Mouse (Mus musculus): ENCODE measurements around the gene Clip3.

DNA sequence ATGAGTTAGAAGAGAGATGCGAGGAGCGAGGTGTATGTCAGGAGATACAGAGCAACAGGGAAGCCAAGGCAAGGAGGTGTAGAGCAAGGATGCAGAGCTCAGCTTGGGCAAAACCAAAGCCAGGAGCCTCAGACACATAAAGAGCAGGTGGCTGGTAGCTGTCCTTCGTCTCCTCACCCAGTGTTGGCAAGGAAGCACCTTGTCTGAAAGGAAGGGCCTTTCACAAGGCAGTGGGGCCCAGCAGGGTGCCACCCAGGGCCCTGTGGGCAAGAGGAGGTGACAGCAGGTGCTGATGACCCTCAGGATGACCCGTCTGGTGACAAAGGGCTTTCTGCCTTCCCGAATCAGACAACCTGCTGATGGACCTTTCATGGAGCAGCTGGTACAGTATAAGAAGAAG lies 43.0 kb downstream of the Clip3 start:
- no peak for TF ChIP-seq POU5F1 (IDR thresholded peaks at IDR 0.05; ENCODE audit: borderline replicate concordance, low read length)
- no peak for TF ChIP-seq CTCF (conservative IDR thresholded peaks at IDR 0.05; ENCODE audit: low read length)
- TF ChIP-seq NANOG (IDR thresholded peaks at IDR 0.05; ENCODE audit: borderline replicate concordance, low read length), result no peak
